In genomic region chr9:96731039-96731895, GRCm38 (mm10) we compare ENCODE assay signal across 13 mouse cellular contexts. TPM values are rescaled to one million over a fixed set of nuclear protein-coding genes. Genes with fewer than 3 reads are reported as not detected.
A peak's percentile ranks its signal among the peaks of the same experiment; 100 is the strongest.
DNase-seq lines count a peak whose midpoint lies in the region; ATAC-seq and TF ChIP-seq lines count a peak whose summit lies in the region.
"Had no signal": no experiment of that assay in that cellular context is flagged by ENCODE, and none has a peak within 500 bp of the region (broad histone marks: within the 10 kb centered on the region; RNA-seq: fewer than 3 reads in every experiment).

No protein-coding gene starts in this region.

- no peak overlapping the region; the same call in 1 of the 2 replicates for H3K4me3 ChIP-seq in heart, embryonic 15.5 days
- peak overlapping the region; percentile 31 for H3K4me3 ChIP-seq in forebrain, embryonic 13.5 days
- H3K4me3 ChIP-seq in midbrain, embryonic 13.5 days (replicated peaks): peak overlapping the region; percentile 39
- H3K4me3 ChIP-seq: limb, embryonic 10.5 days had no signal

- no peaks in the 10 kb centered on the region for H3K9me3 ChIP-seq in heart, embryonic 15.5 days (replicated peaks)
- no peaks in the 10 kb centered on the region for H3K9me3 ChIP-seq in forebrain, embryonic 13.5 days (replicated peaks)
- H3K9me3 ChIP-seq in midbrain, embryonic 13.5 days: no peaks in the 10 kb centered on the region
- H3K9me3 ChIP-seq: limb, embryonic 10.5 days had no signal

- no peak for DNase-seq in heart, adult 18-20 months
- DNase-seq in brain, embryonic 14.5 days (ENCODE audit: low read depth): peak; percentile 63
- DNase-seq in yolk sac, embryonic 10.5 days (ENCODE audit: low spot score): no peak
- no peak for DNase-seq in left cerebral cortex, adult 11 months (ENCODE audit: low spot score)
- DNase-seq: adrenal gland, postnatal 36 days; cerebellum, postnatal 36 days; kidney, postnatal 36 days; lung, adult 2 months had no signal

- peaks cover 67% of the 10 kb centered on the region for H3K4me1 ChIP-seq in heart, embryonic 15.5 days (replicated peaks)
- H3K4me1 ChIP-seq in forebrain, embryonic 13.5 days: peaks cover 53% of the 10 kb centered on the region
- H3K4me1 ChIP-seq in midbrain, embryonic 13.5 days (replicated peaks): peaks cover 78% of the 10 kb centered on the region

- H3K27ac ChIP-seq in heart, embryonic 15.5 days: no peak overlapping the region
- peak overlapping the region; percentile 93 for H3K27ac ChIP-seq in forebrain, embryonic 13.5 days
- peak overlapping the region; percentile 94 for H3K27ac ChIP-seq in midbrain, embryonic 13.5 days
- H3K27ac ChIP-seq: limb, embryonic 10.5 days had no signal

- no peak overlapping the region for H3K9ac ChIP-seq in heart, embryonic 15.5 days
- H3K9ac ChIP-seq in forebrain, embryonic 13.5 days: peak overlapping the region; percentile 67
- peak overlapping the region; percentile 70 for H3K9ac ChIP-seq in midbrain, embryonic 13.5 days (replicated peaks)

- H3K36me3 ChIP-seq in heart, embryonic 15.5 days: no peaks in the 10 kb centered on the region
- no peaks in the 10 kb centered on the region for H3K36me3 ChIP-seq in forebrain, embryonic 13.5 days (ENCODE audit: poor library complexity, severe bottlenecking)
- no peaks in the 10 kb centered on the region for H3K36me3 ChIP-seq in midbrain, embryonic 13.5 days
- H3K36me3 ChIP-seq: limb, embryonic 10.5 days had no signal

- no peaks in the 10 kb centered on the region for H3K27me3 ChIP-seq in heart, embryonic 15.5 days
- H3K27me3 ChIP-seq in forebrain, embryonic 13.5 days: no peaks in the 10 kb centered on the region
- H3K27me3 ChIP-seq in midbrain, embryonic 13.5 days: no peaks in the 10 kb centered on the region

- WGBS in heart, embryonic 15.5 days: 79% methylated on average over 19 of the region's 19 CpGs
- 64% methylated on average over 19 of the region's 19 CpGs for WGBS in forebrain, embryonic 13.5 days
- 63% methylated on average over 19 of the region's 19 CpGs for WGBS in midbrain, embryonic 13.5 days

- peak overlapping the region; percentile 40; the same call in 1 of the 2 replicates for H3K4me2 ChIP-seq in heart, embryonic 15.5 days
- H3K4me2 ChIP-seq in forebrain, embryonic 13.5 days: peak overlapping the region; percentile 55
- H3K4me2 ChIP-seq in midbrain, embryonic 13.5 days (replicated peaks): peak overlapping the region; percentile 58

- TF ChIP-seq POLR2A in brain, embryonic 14.5 days (IDR thresholded peaks at IDR 0.05; ENCODE audit: borderline replicate concordance, extremely low read depth, insufficient read depth, insufficient read length, poor library complexity, severe bottlenecking): no peak

- TF ChIP-seq CTCF in brain, embryonic 14.5 days (IDR thresholded peaks at IDR 0.05; ENCODE audit: borderline replicate concordance, extremely low read depth, insufficient read depth, insufficient read length): no peak

- ATAC-seq in heart, embryonic 15.5 days (replicated peaks; ENCODE audit: insufficient number of reproducible peaks, insufficient read depth, low FRiP score, low read depth): no peak
- ATAC-seq in forebrain, embryonic 13.5 days: no peak
- ATAC-seq in midbrain, embryonic 13.5 days: no peak
- no peak for ATAC-seq in CD4-positive, CD25-positive, alpha-beta regulatory T cell, adult 4 months

RNA-seq across cellular contexts. Expression of gene Zbtb38, which starts 21.4 kb away (rescaled TPM):
- 28.7 and 29.8 TPM in 2 replicates for polyA plus RNA-seq in heart, embryonic 15.5 days (2015; fragmentation: Nextera tagmentation; extraction: Ambion mirVana)
- total RNA-seq in heart, adult 18-20 months (2021): 10 to 100 TPM; 34.7 to 42.9 TPM
- 8.3 and 15.0 TPM in 2 replicates for polyA plus RNA-seq in brain, embryonic 14.5 days (2012; rRNA removed)
- polyA plus RNA-seq in forebrain, embryonic 13.5 days (2015; fragmentation: Nextera tagmentation; extraction: Ambion mirVana): 30.5 and 30.8 TPM in 2 replicates
- 38.0 and 41.1 TPM in 2 replicates for polyA plus RNA-seq in midbrain, embryonic 13.5 days (2015; fragmentation: Nextera tagmentation; extraction: Ambion mirVana)
- 10 to 100 TPM; 80.3 to 85.0 TPM for polyA plus RNA-seq in CD4-positive, CD25-positive, alpha-beta regulatory T cell, adult 4 months (2017; shearing (Covaris generic))
